Mouse (Mus musculus) layer of hippocampus, postnatal 25 days (tissue): ENCODE results near the gene Arhgap45. TPM values are rescaled to one million over a fixed set of nuclear protein-coding genes. Genes with fewer than 3 reads are reported as not detected.

Experiments
- DNase-seq, 2 experiments: peaks; one replicate each; pipeline ENCODE4 v3.0.0; 2022; ENCODE audit warnings: mixed read lengths in 2 of 2, low spot score in 1 of 2; ENCODE audit errors: extremely low spot score in 1 of 2
- total RNA-seq, 2 experiments: library from RNA; stranded (reverse); gene quantifications; 2 replicates each; pipeline ENCODE4 v1.2.3; 2021

Arhgap45 gene
- total RNA-seq, 2 experiments from 2014 or later, result 3.3 to 4.3 TPM

DNA sequence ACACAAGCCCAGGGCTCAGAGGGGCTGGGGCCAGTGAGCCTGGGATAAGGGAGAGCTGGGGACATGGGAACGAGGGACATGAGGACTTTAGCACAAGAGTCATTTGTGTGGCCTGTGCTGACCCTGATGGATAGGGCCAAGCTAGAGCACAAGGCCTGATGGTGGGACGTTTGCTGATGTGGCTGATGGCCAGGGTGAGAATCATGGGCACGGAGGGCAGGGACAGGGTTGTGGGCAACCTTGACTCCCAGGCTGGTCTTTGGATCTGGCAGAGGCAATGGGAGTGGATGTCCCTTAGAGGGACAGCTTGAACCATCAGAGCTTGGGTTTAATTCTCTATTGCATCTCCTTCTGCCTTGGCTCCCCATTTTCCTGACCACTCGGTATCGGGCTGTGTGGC, 60.9 kb downstream of the Arhgap45 start:
- no peak for DNase-seq

GRCm38 (mm10) chr10:80078366-80078765, 61.9 kb downstream of the Arhgap45 start:
- no peak for DNase-seq

DNA sequence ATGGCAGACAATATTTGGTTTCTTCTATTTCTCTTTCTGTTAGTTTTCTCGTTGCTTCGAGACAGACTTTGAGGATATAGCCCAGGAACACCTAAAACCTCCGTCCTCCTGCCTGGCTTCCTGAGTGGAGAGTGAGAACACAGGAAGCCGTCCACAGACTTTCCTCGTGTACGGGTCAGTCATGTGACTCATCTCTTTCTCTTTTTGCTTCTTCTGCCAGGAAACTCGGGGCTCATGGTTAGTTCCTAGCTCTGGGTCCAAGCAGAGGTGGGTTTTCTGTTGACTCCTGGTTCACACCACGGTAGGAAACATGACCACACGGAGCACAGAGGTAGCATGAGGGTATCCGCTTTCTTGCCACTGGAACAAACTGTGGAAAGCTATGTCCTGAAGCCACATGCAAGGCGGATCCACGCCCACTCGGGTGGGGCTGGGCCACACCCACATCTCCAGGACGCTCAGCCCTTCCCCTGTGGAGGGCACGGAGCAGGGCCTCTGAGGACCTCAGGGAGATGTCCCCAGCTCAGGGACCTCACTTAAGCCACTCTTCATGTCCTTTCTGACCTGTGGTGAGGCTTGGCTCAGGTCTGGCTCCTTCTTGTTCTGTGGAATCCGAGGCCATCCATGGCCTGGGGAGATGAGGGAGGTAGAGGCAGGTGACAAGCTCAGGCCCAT, 64.1 kb downstream of the Arhgap45 start:
- DNase-seq, result no peak

Other genes with a start within 250 kb of the Arhgap45 start
- gene Rnf126, start 249.7 kb upstream of the Arhgap45 start, total RNA-seq, result 10 to 100 TPM; 82.7 to 92.9 TPM
- 1 to 10 TPM; 1.2 to 2.1 TPM for gene Fstl3, start 239.4 kb upstream of the Arhgap45 start, total RNA-seq
- gene Prss57, start 225.7 kb upstream of the Arhgap45 start, total RNA-seq, result under 1 TPM; 0.30 to 0.33 TPM
- gene Palm, start 223.1 kb upstream of the Arhgap45 start, total RNA-seq, result 100 to 1,000 TPM; 307 to 325 TPM
- under 1 TPM; 0.66 to 0.89 TPM for gene Misp, start 195.7 kb upstream of the Arhgap45 start, total RNA-seq
- gene Ptbp1, start 162.2 kb upstream of the Arhgap45 start, total RNA-seq, result 10 to 100 TPM; 44.0 to 66.0 TPM
- gene Prtn3, start 142.2 kb upstream of the Arhgap45 start, total RNA-seq, result 1 to 10 TPM; 1.1 to 1.4 TPM
- gene Plppr3, start 142.0 kb upstream of the Arhgap45 start, total RNA-seq, result 10 to 100 TPM; 32.4 to 34.4 TPM
- gene Elane, start 130.4 kb upstream of the Arhgap45 start, total RNA-seq, result not detected
- gene Cfd, start 125.8 kb upstream of the Arhgap45 start, total RNA-seq, result not detected
- 10 to 100 TPM; 55.5 to 56.2 TPM for gene Med16, start 107.7 kb upstream of the Arhgap45 start, total RNA-seq
- not detected for gene Gm26602, start 105.8 kb upstream of the Arhgap45 start, total RNA-seq
- 1 to 10 TPM; 6.6 to 6.7 TPM for gene Kiss1r, start 99.7 kb upstream of the Arhgap45 start, total RNA-seq
- gene R3hdm4, start 95.4 kb upstream of the Arhgap45 start, total RNA-seq, result 100 to 1,000 TPM; 428 to 450 TPM
- gene Arid3a, start 89.6 kb upstream of the Arhgap45 start, total RNA-seq, result 1 to 10 TPM; 4.6 to 6.9 TPM
- gene Wdr18, start 56.5 kb upstream of the Arhgap45 start, total RNA-seq, result 10 to 100 TPM; 42.9 to 45.8 TPM
- under 1 TPM; 0.12 to 0.15 TPM for gene Grin3b, start 45.9 kb upstream of the Arhgap45 start, total RNA-seq
- 100 to 1,000 TPM; 125 to 131 TPM for gene Tmem259, start 32.3 kb upstream of the Arhgap45 start, total RNA-seq
- 1 to 10 TPM; 5.8 to 6.0 TPM for gene Cnn2, start 28.1 kb upstream of the Arhgap45 start, total RNA-seq
- gene Abca7, start 20.2 kb upstream of the Arhgap45 start, total RNA-seq, result 10 to 100 TPM in 1 of 2 experiments, 1 to 10 TPM in 1; 9.6 to 10.2 TPM
- gene Polr2e, start 23.1 kb downstream of the Arhgap45 start, total RNA-seq, result 10 to 100 TPM; 86.6 to 91.0 TPM
- gene Gpx4, start 30.5 kb downstream of the Arhgap45 start, total RNA-seq, result 100 to 1,000 TPM; 486 to 515 TPM
- 10 to 100 TPM; 14.5 to 22.0 TPM for gene Sbno2, start 88.9 kb downstream of the Arhgap45 start, total RNA-seq
- gene Stk11, start 99.2 kb downstream of the Arhgap45 start, total RNA-seq, result 10 to 100 TPM; 89.1 to 94.3 TPM
- 100 to 1,000 TPM; 338 to 391 TPM for gene Atp5d, start 122.0 kb downstream of the Arhgap45 start, total RNA-seq
- 100 to 1,000 TPM; 399 to 401 TPM for gene Cbarp, start 124.2 kb downstream of the Arhgap45 start, total RNA-seq
- gene Midn, start 131.6 kb downstream of the Arhgap45 start, total RNA-seq, result 10 to 100 TPM; 61.4 to 82.4 TPM
- 10 to 100 TPM; 69.5 to 97.5 TPM for gene Cirbp, start 149.3 kb downstream of the Arhgap45 start, total RNA-seq
- 1 to 10 TPM; 5.8 to 6.2 TPM for gene 1600002K03Rik, start 156.3 kb downstream of the Arhgap45 start, total RNA-seq
- 10 to 100 TPM; 11.9 to 12.7 TPM for gene Efna2, start 162.8 kb downstream of the Arhgap45 start, total RNA-seq
- 10 to 100 TPM; 39.5 to 48.9 TPM for gene Mum1, start 209.8 kb downstream of the Arhgap45 start, total RNA-seq
- gene Ndufs7, start 232.5 kb downstream of the Arhgap45 start, total RNA-seq, result 100 to 1,000 TPM; 196 to 223 TPM
- gene Gamt, start 244.4 kb downstream of the Arhgap45 start, total RNA-seq, result 10 to 100 TPM; 43.1 to 54.7 TPM
- 10 to 100 TPM; 76.8 to 91.2 TPM for gene Dazap1, start 244.8 kb downstream of the Arhgap45 start, total RNA-seq